Mouse (Mus musculus) forebrain, embryonic 13.5 days (tissue): ENCODE data around the gene Kptn. TPM values are rescaled to one million over a fixed set of nuclear protein-coding genes. Genes with fewer than 3 reads are reported as not detected.

Experiments used
- ATAC-seq: fragments of 200-750 bp; cut with Nextera tagmentation; 2 replicates; pipeline ENCODE4 v1.8.0; 2017
- H3K27ac ChIP-seq: fragments of 300-500 bp; sonication (generic); 2 replicates; pipeline ENCODE4 v1.5.1; 2015; ENCODE audit warnings: inconsistent platforms, mild to moderate bottlenecking, moderate library complexity
- H3K27me3 ChIP-seq: fragments of 300-500 bp; sonication (generic); 2 replicates; pipeline ENCODE4 v1.6.1; 2015; ENCODE audit warnings: mild to moderate bottlenecking, inconsistent platforms
- H3K36me3 ChIP-seq: fragments of 300-500 bp; sonication (generic); 2 replicates; pipeline ENCODE4 v1.6.1; 2015; ENCODE audit warnings: mild to moderate bottlenecking, inconsistent platforms; ENCODE audit not compliant: poor library complexity, severe bottlenecking
- H3K4me1 ChIP-seq: fragments of 300-500 bp; sonication (generic); 2 replicates; pipeline ENCODE4 v1.6.1; 2015; ENCODE audit warnings: inconsistent platforms
- H3K4me2 ChIP-seq: fragments of 300-500 bp; sonication (generic); 2 replicates; pipeline ENCODE4 v1.6.1; 2015; ENCODE audit warnings: inconsistent platforms, mild to moderate bottlenecking, moderate library complexity
- H3K4me3 ChIP-seq: fragments of 300-500 bp; sonication (generic); 2 replicates; pipeline ENCODE4 v1.5.1; 2015; ENCODE audit warnings: mild to moderate bottlenecking, inconsistent platforms
- H3K9ac ChIP-seq: fragments of 300-500 bp; sonication (generic); 2 replicates; pipeline ENCODE4 v1.6.1; 2015; ENCODE audit warnings: mild to moderate bottlenecking, inconsistent platforms
- H3K9me3 ChIP-seq: fragments of 300-500 bp; sonication (generic); replicated peaks from 2 replicates; pipeline ENCODE4 v1.6.1; 2016; ENCODE audit warnings: inconsistent platforms
- WGBS: fragments of 180-500 bp; shearing (Covaris S2); methylation state at CpG from one replicate; pipeline ENCODE4 v1.1.7; 2015; 5-methylcytosine and 5-hydroxymethylcytosine counted together
- polyA plus RNA-seq: library from polyadenylated mRNA; unstranded; fragments of >200 nt; fragmentation: Nextera tagmentation; extraction: Ambion mirVana; gene quantifications from 2 replicates; pipeline ENCODE4 v1.2.1, GENCODE M21; 2015

The Kptn gene
- polyA plus RNA-seq, 1 experiment from 2014 or later = 37.2 TPM

- Histone ChIP-seq H3K4me2 (no peak overlapping the region; the same call in 1 of the 2 replicates), H3K27me3 (no peaks in the 10 kb centered on the region), H3K4me3 (no peak overlapping the region), H3K4me1 (peaks cover 43% of the 10 kb centered on the region), H3K36me3 (peaks cover 8% of the 10 kb centered on the region), H3K27ac (no peak overlapping the region), H3K9ac (no peak overlapping the region), H3K9me3 (no peaks in the 10 kb centered on the region)
- WGBS = 56% methylated on average over 5 of the region's 5 CpGs
- ATAC-seq = no peak
These were observed 53.5 kb downstream of the Kptn start for GRCm38 (mm10) chr7:16173146-16173545.

GRCm38 (mm10) chr7:16174597-16175541, 55.2 kb downstream of the Kptn start, which contains the start of gene Meis3:
Meis3 (plus strand) TSS chr7:16175090.
- H3K4me3 ChIP-seq = peak within 1 kb of the TSS; percentile 60
- no peaks in the 10 kb centered on the region for H3K27me3 ChIP-seq
- H3K9me3 ChIP-seq = 0 out of 2 replicates have a peak, but pooled peaks cover 3% of the 10 kb centered on the region
- WGBS = under 1% methylated on average over 39 of the region's 42 CpGs
- peak; percentile 94 for ATAC-seq
- peak within 1 kb of the TSS; percentile 73 for H3K4me2 ChIP-seq
- H3K9ac ChIP-seq = peak within 1 kb of the TSS; percentile 82
- H3K36me3 ChIP-seq = peaks cover 26% of the 10 kb centered on the region
- peak within 1 kb of the TSS; percentile 61 for H3K27ac ChIP-seq
- H3K4me1 ChIP-seq = peaks cover 43% of the 10 kb centered on the region

GRCm38 (mm10) chr7:16175542-16175931, 55.8 kb downstream of the Kptn start:
- H3K27me3 ChIP-seq = no peaks in the 10 kb centered on the region
- peak overlapping the region; percentile 61 for H3K27ac ChIP-seq
- 0 out of 2 replicates have a peak, but pooled peaks cover 3% of the 10 kb centered on the region for H3K9me3 ChIP-seq
- H3K4me1 ChIP-seq = peaks cover 43% of the 10 kb centered on the region
- 0% methylated on average over 9 of the region's 10 CpGs for WGBS
- H3K4me2 ChIP-seq = peak overlapping the region; percentile 73
- peak overlapping the region; percentile 60 for H3K4me3 ChIP-seq
- ATAC-seq = peak; percentile 46
- peak overlapping the region; percentile 82 for H3K9ac ChIP-seq
- peaks cover 32% of the 10 kb centered on the region for H3K36me3 ChIP-seq

Other genes with a start within 250 kb of the Kptn start
- gene Crx, start 239.9 kb upstream of the Kptn start, polyA plus RNA-seq = not detected in 2 replicates
- not detected in 2 replicates for gene Crxos, start 237.3 kb upstream of the Kptn start, polyA plus RNA-seq
- gene Selenow, start 197.5 kb upstream of the Kptn start, polyA plus RNA-seq = 1,237 and 1,357 TPM in 2 replicates
- 150 and 152 TPM in 2 replicates for gene Nop53, start 173.8 kb upstream of the Kptn start, polyA plus RNA-seq
- 3.6 and 4.4 TPM in 2 replicates for gene Ehd2, start 152.3 kb upstream of the Kptn start, polyA plus RNA-seq
- 8.4 and 8.5 TPM in 2 replicates for gene Bicra, start 72.0 kb upstream of the Kptn start, polyA plus RNA-seq
- not detected in 2 replicates for gene Zfp541, start 58.1 kb upstream of the Kptn start, polyA plus RNA-seq
- gene Napa, start 21.4 kb upstream of the Kptn start, polyA plus RNA-seq = 166 and 186 TPM in 2 replicates
- 0.67 and 0.68 TPM in 2 replicates for gene Slc8a2, start 9.9 kb downstream of the Kptn start, polyA plus RNA-seq
- 96.9 and 104 TPM in 2 replicates for gene Meis3, start 55.2 kb downstream of the Kptn start, polyA plus RNA-seq
- gene Dhx34, start 102.1 kb downstream of the Kptn start, polyA plus RNA-seq = 13.7 and 17.1 TPM in 2 replicates
- gene C5ar2, start 124.3 kb downstream of the Kptn start, polyA plus RNA-seq = 0.06 TPM in 1 of 2 replicates, not detected in the other
- 0.57 and 1.2 TPM in 2 replicates for gene C5ar1, start 139.6 kb downstream of the Kptn start, polyA plus RNA-seq
- 14.0 and 15.5 TPM in 2 replicates for gene Inafm1, start 153.7 kb downstream of the Kptn start, polyA plus RNA-seq
- 25.2 and 32.2 TPM in 2 replicates for gene Ccdc9, start 166.9 kb downstream of the Kptn start, polyA plus RNA-seq
- gene Bbc3, start 188.5 kb downstream of the Kptn start, polyA plus RNA-seq = 10.0 and 12.2 TPM in 2 replicates